Mouse (Mus musculus) frontal cortex, adult (tissue): ENCODE data around the gene Olfr1086.
"Not testable (repeated sequence)": the region's sequence is repeated elsewhere in the genome, so short reads cannot be mapped to it uniquely, and the experiment has no call there.

ENCODE experiments used
- ATAC-seq: cut with Nextera tagmentation; 2 replicates; pipeline ENCODE4 v1.9.2; 2017; ENCODE audit warnings: mild to moderate bottlenecking, moderate library complexity, mixed read lengths; ENCODE audit not compliant: low TSS enrichment

The Olfr1086 gene

DNA sequence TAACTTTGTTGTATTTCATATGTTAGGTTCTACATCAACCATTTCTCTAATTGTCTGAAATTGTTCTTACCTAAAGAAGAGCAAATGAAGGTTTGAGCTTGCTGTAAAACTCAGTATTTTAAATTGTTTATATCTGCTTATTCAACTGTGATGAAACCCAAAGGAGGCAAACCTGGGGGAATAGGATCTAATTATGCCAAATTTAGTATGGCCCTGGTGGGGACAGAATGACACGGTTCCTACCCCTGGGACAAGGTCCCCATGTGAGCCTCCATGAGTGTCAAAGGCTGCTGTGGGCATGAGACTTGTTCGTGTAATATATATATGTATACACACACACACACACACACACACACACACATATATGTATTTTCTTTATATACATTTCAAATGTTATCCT lies at the start of gene Olfr1086:
Gene Olfr1086 (minus strand): TSS at position 101 of the 400 bp plus-strand sequence.
- ATAC-seq: no peak

GRCm38 (mm10) chr2:86698295-86698694 lies 18.4 kb upstream of the Olfr1086 start, which contains the start of gene Olfr1087:
Gene Olfr1087 (minus strand): TSS chr2:86698395.
- ATAC-seq: no peak

DNA sequence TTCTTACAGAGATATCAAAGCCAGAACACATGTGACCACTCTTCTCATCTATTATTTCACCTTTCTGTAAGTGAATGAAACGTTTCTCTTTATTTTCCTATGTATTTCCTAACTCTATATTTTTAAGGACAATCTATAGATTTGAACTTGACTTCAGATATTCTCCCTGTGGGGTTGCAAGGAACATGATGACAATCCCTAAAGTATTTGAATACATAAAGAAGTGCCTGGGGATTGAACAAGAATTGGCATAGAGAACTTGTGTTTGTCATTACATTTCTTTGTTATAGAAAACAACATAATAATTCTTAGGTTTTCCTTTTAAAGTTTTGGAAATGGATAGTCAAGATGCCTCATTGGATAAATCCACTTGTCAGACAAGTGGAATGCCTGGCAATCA lies 18.0 kb downstream of the Olfr1086 start, which contains the start of gene Olfr1085:
Gene Olfr1085 (minus strand): TSS at position 101 of the 400 bp plus-strand sequence.
- ATAC-seq: no peak

DNA sequence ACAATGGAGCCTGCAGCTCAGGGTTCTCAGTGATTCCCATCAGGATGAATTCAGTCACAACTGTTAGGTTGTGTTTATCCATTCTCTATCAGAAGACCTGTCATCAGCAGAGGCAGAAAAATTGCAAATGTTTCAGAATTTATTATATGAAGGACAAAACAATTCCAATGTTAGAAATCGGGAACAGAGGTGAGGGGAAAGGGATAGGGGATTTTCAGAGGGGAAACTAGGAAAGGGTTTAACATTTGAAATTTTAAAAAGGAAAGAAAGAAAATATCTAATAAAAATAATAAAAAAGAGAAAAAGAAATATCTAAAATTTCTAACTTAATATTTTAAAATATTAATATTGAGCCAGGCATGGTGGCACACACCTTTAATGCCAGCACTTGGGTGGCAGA lies 40.3 kb downstream of the Olfr1086 start, which contains the start of gene Olfr1084:
Gene Olfr1084 (minus strand): TSS at position 101 of the 400 bp plus-strand sequence.
- ATAC-seq: not testable (repeated sequence)
